Mouse (Mus musculus): Measurements from ENCODE around the gene Dnaaf2.
A peak's percentile ranks its signal among the peaks of the same experiment; 100 is the strongest.
"Not testable (repeated sequence)": the region's sequence is repeated elsewhere in the genome, so short reads cannot be mapped to it uniquely, and the experiment has no call there.

Gene Dnaaf2

GRCm38 (mm10) chr12:69166861-69167581 is 31.2 kb downstream of the Dnaaf2 start:
- not testable (repeated sequence) for DNase-seq (ENCODE audit: extremely low spot score, low spot score)

GRCm38 (mm10) chr12:69164904-69165303 is 33.3 kb downstream of the Dnaaf2 start:
- no peak for DNase-seq (ENCODE audit: extremely low spot score, low spot score)

- DNase-seq (ENCODE audit: extremely low spot score, low spot score), result not testable (repeated sequence)
These were observed 34.6 kb downstream of the Dnaaf2 start for GRCm38 (mm10) chr12:69163586-69163985.

- DNase-seq (ENCODE audit: extremely low spot score, low spot score), result not testable (repeated sequence)
These were observed 37.6 kb downstream of the Dnaaf2 start for GRCm38 (mm10) chr12:69160677-69161076.

GRCm38 (mm10) chr12:69159578-69159940 is 38.7 kb downstream of the Dnaaf2 start:
- DNase-seq (ENCODE audit: extremely low spot score, low spot score), result no peak

GRCm38 (mm10) chr12:69158765-69159577 is 39.3 kb downstream of the Dnaaf2 start, which contains the start of gene Rps29:
Rps29 (minus strand) TSS chr12:69159186.
- peak; percentile 99 for DNase-seq (ENCODE audit: extremely low spot score, low spot score)

- DNase-seq (ENCODE audit: extremely low spot score, low spot score), result no peak
These were observed 39.9 kb downstream of the Dnaaf2 start for GRCm38 (mm10) chr12:69158366-69158764.

GRCm38 (mm10) chr12:69157107-69157506 is 41.1 kb downstream of the Dnaaf2 start:
- no peak for DNase-seq (ENCODE audit: extremely low spot score, low spot score)

- DNase-seq (ENCODE audit: extremely low spot score, low spot score), result no peak
These were observed 41.8 kb downstream of the Dnaaf2 start for GRCm38 (mm10) chr12:69156436-69156835.

GRCm38 (mm10) chr12:69155923-69156322 is 42.3 kb downstream of the Dnaaf2 start:
- no peak for DNase-seq (ENCODE audit: extremely low spot score, low spot score)

GRCm38 (mm10) chr12:69150049-69150448 is 48.2 kb downstream of the Dnaaf2 start:
- DNase-seq (ENCODE audit: extremely low spot score, low spot score), result no peak

- no peak for DNase-seq (ENCODE audit: extremely low spot score, low spot score)
These were observed 51.0 kb downstream of the Dnaaf2 start for GRCm38 (mm10) chr12:69147166-69147735.

- DNase-seq (ENCODE audit: extremely low spot score, low spot score), result no peak
These were observed 54.8 kb downstream of the Dnaaf2 start for GRCm38 (mm10) chr12:69143460-69143859.

- no peak for DNase-seq (ENCODE audit: extremely low spot score, low spot score)
These were observed 58.4 kb downstream of the Dnaaf2 start for GRCm38 (mm10) chr12:69139841-69140240.

- DNase-seq (ENCODE audit: extremely low spot score, low spot score), result no peak
These were observed 59.0 kb downstream of the Dnaaf2 start for GRCm38 (mm10) chr12:69139201-69139600.

Measured in neural tube, embryonic 10.5 days (tissue).